Mouse (Mus musculus) CH12.LX (cell line): ENCODE data around the gene Son. TPM values are rescaled to one million over a fixed set of nuclear protein-coding genes. Genes with fewer than 3 reads are reported as not detected.

Experiments
- DNase-seq: peaks from one replicate; pipeline ENCODE4 v3.0.0-alpha.2; 2013; ENCODE audit errors: extremely low read depth
- H3K27ac ChIP-seq: 2 replicates; pipeline ENCODE4 v1.5.1; 2012; ENCODE audit warnings: low read depth, mild to moderate bottlenecking, control low read depth, moderate library complexity; ENCODE audit not compliant: insufficient read depth
- H3K27me3 ChIP-seq: replicated peaks from 2 replicates; pipeline ENCODE3; 2012; ENCODE audit warnings: inconsistent platforms
- H3K36me3 ChIP-seq, 2 experiments: replicated peaks in 1 of 2; 2 replicates each; pipeline versions ENCODE3 to v1.6.1; 2012; ENCODE audit warnings: inconsistent platforms in 1 of 2, low read length in 1 of 2, mild to moderate bottlenecking in 1 of 2, mixed read lengths in 1 of 2, moderate library complexity in 1 of 2; ENCODE audit not compliant: control insufficient read depth in 1 of 2, insufficient read depth in 1 of 2
- H3K4me1 ChIP-seq, 2 experiments: 2 replicates each; pipeline ENCODE4 v1.6.1; 2012; ENCODE audit warnings: inconsistent platforms in 1 of 2, moderate library complexity in 1 of 2; ENCODE audit not compliant: insufficient read depth in 2 of 2, control insufficient read depth in 1 of 2
- H3K4me2 ChIP-seq: 2 replicates; pipeline ENCODE4 v1.6.1; 2012; ENCODE audit warnings: low read depth, mild to moderate bottlenecking, control low read depth; ENCODE audit not compliant: poor library complexity, insufficient read depth, severe bottlenecking
- H3K4me3 ChIP-seq, 3 experiments: fragments of 150-350 bp in 1 of 3; sonication (generic) in 1 of 3; replicated peaks in 1 of 3; 2 replicates each; pipeline versions ENCODE3 to v1.5.1; 2011 to 2012; ENCODE audit warnings: low read depth in 2 of 3, low read length in 2 of 3, mild to moderate bottlenecking in 2 of 3, moderate library complexity in 2 of 3, control low read depth in 1 of 3, improper control_type of control experiment in 1 of 3, inconsistent platforms in 1 of 3, mixed read lengths in 1 of 3; ENCODE audit not compliant: poor library complexity in 1 of 3
- H3K79me2 ChIP-seq: replicated peaks from 2 replicates; pipeline ENCODE4 v1.6.1; 2012; ENCODE audit warnings: mild to moderate bottlenecking, moderate library complexity; ENCODE audit not compliant: control insufficient read depth, poor library complexity, insufficient read depth, severe bottlenecking; ENCODE audit errors: extremely low read depth
- H3K9ac ChIP-seq: 2 replicates; pipeline ENCODE4 v1.6.1; 2012; ENCODE audit warnings: low read depth, mild to moderate bottlenecking, control low read depth, moderate library complexity; ENCODE audit not compliant: insufficient read depth
- H3K9me3 ChIP-seq: replicated peaks from 2 replicates; pipeline ENCODE3; 2012; ENCODE audit warnings: low read length, inconsistent platforms, mixed read lengths
- BHLHE40 ChIP-seq: IDR thresholded peaks from 2 replicates; pipeline ENCODE4 v1.6.1; 2011; ENCODE audit warnings: mild to moderate bottlenecking, low read depth, low read length, improper control_type of control experiment
- CHD1 ChIP-seq: IDR thresholded peaks from 2 replicates; pipeline ENCODE4 v1.6.1; 2012; ENCODE audit warnings: low read depth, low read length, improper control_type of control experiment, inconsistent platforms
- CHD2 ChIP-seq: IDR thresholded peaks from 2 replicates; pipeline ENCODE4 v1.6.1; 2011; ENCODE audit warnings: low read length, improper control_type of control experiment
- CTCF ChIP-seq, 2 experiments: IDR thresholded peaks in 1 of 2; conservative IDR thresholded peaks in 1 of 2; 2 replicates each; pipeline ENCODE4 v1.5.1; 2011 to 2012; ENCODE audit warnings: low read depth in 2 of 2, low read length in 2 of 2, improper control_type of control experiment in 1 of 2, inconsistent platforms in 1 of 2, mild to moderate bottlenecking in 1 of 2, moderate library complexity in 1 of 2
- E2F4 ChIP-seq: IDR thresholded peaks from 2 replicates; pipeline ENCODE4 v1.6.1; 2011; ENCODE audit warnings: low read depth, low read length, improper control_type of control experiment; ENCODE audit not compliant: insufficient replicate concordance
- ELF1 ChIP-seq: IDR thresholded peaks from 2 replicates; pipeline ENCODE4 v1.6.1; 2014; ENCODE audit warnings: low read depth, mild to moderate bottlenecking, inconsistent platforms, low read length, improper control_type of control experiment
- EP300 ChIP-seq: IDR thresholded peaks from 2 replicates; pipeline ENCODE4 v1.6.1; 2011; ENCODE audit warnings: low read length, improper control_type of control experiment
- ETS1 ChIP-seq: conservative IDR thresholded peaks from 2 replicates; pipeline ENCODE4 v1.6.1; 2012; ENCODE audit warnings: low read depth, mild to moderate bottlenecking, inconsistent platforms, low read length, improper control_type of control experiment, moderate library complexity
- GABPA ChIP-seq: IDR thresholded peaks from 2 replicates; pipeline ENCODE4 v1.6.1; 2012; ENCODE audit warnings: low read depth, low read length, improper control_type of control experiment, inconsistent platforms; ENCODE audit not compliant: insufficient replicate concordance
- HCFC1 ChIP-seq: IDR thresholded peaks from 2 replicates; pipeline ENCODE4 v1.6.1; 2012; ENCODE audit warnings: low read depth, mild to moderate bottlenecking, inconsistent platforms, low read length, improper control_type of control experiment
- IRF4 ChIP-seq: IDR thresholded peaks from 2 replicates; pipeline ENCODE4 v1.6.1; 2014; ENCODE audit warnings: low read depth, mild to moderate bottlenecking, inconsistent platforms, low read length, improper control_type of control experiment
- JUN ChIP-seq: IDR thresholded peaks from 2 replicates; pipeline ENCODE4 v1.6.1; 2011; ENCODE audit warnings: low read depth, mild to moderate bottlenecking, low read length, improper control_type of control experiment, moderate library complexity; ENCODE audit not compliant: insufficient read depth
- JUND ChIP-seq: conservative IDR thresholded peaks from 2 replicates; pipeline ENCODE4 v1.6.1; 2011; ENCODE audit warnings: low read depth, low read length, improper control_type of control experiment
- KAT2A ChIP-seq: IDR thresholded peaks from 2 replicates; pipeline ENCODE4 v1.6.1; 2012; ENCODE audit warnings: low read length, improper control_type of control experiment, inconsistent platforms; ENCODE audit not compliant: insufficient replicate concordance
- MAFK ChIP-seq: IDR thresholded peaks from 2 replicates; pipeline ENCODE4 v1.6.1; 2011; ENCODE audit warnings: low read length, improper control_type of control experiment; ENCODE audit not compliant: insufficient replicate concordance
- MAX ChIP-seq: IDR thresholded peaks from 2 replicates; pipeline ENCODE4 v1.6.1; 2011; ENCODE audit warnings: low read length, improper control_type of control experiment
- MAZ ChIP-seq: IDR thresholded peaks from 2 replicates; pipeline ENCODE4 v1.6.1; 2012; ENCODE audit warnings: low read depth, mild to moderate bottlenecking, inconsistent platforms, low read length, improper control_type of control experiment, moderate library complexity
- MEF2A ChIP-seq: IDR thresholded peaks from 2 replicates; pipeline ENCODE4 v1.6.1; 2014; ENCODE audit warnings: low read depth, mild to moderate bottlenecking, inconsistent platforms, low read length, improper control_type of control experiment, borderline replicate concordance
- MXI1 ChIP-seq: IDR thresholded peaks from 2 replicates; pipeline ENCODE4 v1.6.1; 2011; ENCODE audit warnings: mild to moderate bottlenecking, low read depth, low read length, improper control_type of control experiment
- MYC ChIP-seq: IDR thresholded peaks from 2 replicates; pipeline ENCODE4 v1.6.1; 2011; ENCODE audit warnings: low read depth, mild to moderate bottlenecking, improper control_type of control experiment, low read length
- NELFE ChIP-seq: IDR thresholded peaks from 2 replicates; pipeline ENCODE4 v1.6.1; 2011; ENCODE audit warnings: low read depth, low read length, improper control_type of control experiment
- NRF1 ChIP-seq: IDR thresholded peaks from 2 replicates; pipeline ENCODE4 v1.6.1; 2014; ENCODE audit warnings: low read depth, mild to moderate bottlenecking, inconsistent platforms, low read length, improper control_type of control experiment, moderate library complexity
- PAX5 ChIP-seq: IDR thresholded peaks from 2 replicates; pipeline ENCODE4 v1.6.1; 2012; ENCODE audit warnings: low read length, inconsistent platforms, mixed read lengths
- POLR2A ChIP-seq: IDR thresholded peaks from 2 replicates; pipeline ENCODE4 v1.6.1; 2011; ENCODE audit warnings: low read depth, mild to moderate bottlenecking, improper control_type of control experiment, low read length
- POLR2AphosphoS2 ChIP-seq: IDR thresholded peaks from 2 replicates; pipeline ENCODE4 v1.6.1; 2011; ENCODE audit warnings: low read depth, low read length, improper control_type of control experiment
- RAD21 ChIP-seq: IDR thresholded peaks from 2 replicates; pipeline ENCODE4 v1.6.1; 2011; ENCODE audit warnings: low read depth, mild to moderate bottlenecking, low read length, improper control_type of control experiment, moderate library complexity
- SIN3A ChIP-seq: IDR thresholded peaks from 2 replicates; pipeline ENCODE4 v1.6.1; 2012; ENCODE audit warnings: low read length, improper control_type of control experiment, inconsistent platforms
- SMC3 ChIP-seq: IDR thresholded peaks from 2 replicates; pipeline ENCODE4 v1.6.1; 2011; ENCODE audit warnings: low read depth, low read length, improper control_type of control experiment
- TBP ChIP-seq: conservative IDR thresholded peaks from 2 replicates; pipeline ENCODE4 v1.6.1; 2011; ENCODE audit warnings: low read depth, low read length, improper control_type of control experiment
- TCF12 ChIP-seq: IDR thresholded peaks from 2 replicates; pipeline ENCODE4 v1.6.1; 2014; ENCODE audit warnings: low read depth, mild to moderate bottlenecking, inconsistent platforms, low read length, improper control_type of control experiment
- UBTF ChIP-seq: IDR thresholded peaks from 2 replicates; pipeline ENCODE4 v1.6.1; 2012; ENCODE audit warnings: low read depth, mild to moderate bottlenecking, inconsistent platforms, low read length, improper control_type of control experiment, moderate library complexity
- USF1 ChIP-seq: IDR thresholded peaks from 2 replicates; pipeline ENCODE4 v1.6.1; 2014; ENCODE audit warnings: low read depth, mild to moderate bottlenecking, inconsistent platforms, low read length, improper control_type of control experiment
- USF2 ChIP-seq: conservative IDR thresholded peaks from 2 replicates; pipeline ENCODE4 v1.6.1; 2011; ENCODE audit warnings: low read depth, low read length, improper control_type of control experiment
- ZC3H11A ChIP-seq: IDR thresholded peaks from 2 replicates; pipeline ENCODE4 v1.6.1; 2012; ENCODE audit warnings: low read depth, mild to moderate bottlenecking, inconsistent platforms, low read length, improper control_type of control experiment
- ZKSCAN1 ChIP-seq: IDR thresholded peaks from 2 replicates; pipeline ENCODE4 v1.6.1; 2012; ENCODE audit warnings: low read depth, inconsistent platforms, low read length, improper control_type of control experiment, borderline replicate concordance
- ZMIZ1 ChIP-seq: IDR thresholded peaks from 2 replicates; pipeline ENCODE4 v1.6.1; 2012; ENCODE audit warnings: low read depth, mild to moderate bottlenecking, inconsistent platforms, low read length, improper control_type of control experiment
- ZNF384 ChIP-seq: IDR thresholded peaks from 2 replicates; pipeline ENCODE4 v1.6.1; 2012; ENCODE audit warnings: low read depth, low read length, improper control_type of control experiment, inconsistent platforms
- dilution Hi-C: fragments of 300-500 bp; cut with MboI; formaldehyde crosslinking; loops from 2 replicates; pipeline ENCODE4 v1.14.3; 2020; ENCODE audit warnings: low sequenced_read_pairs; ENCODE audit not compliant: extremely low pct_unique_long_range_greater_than_20kb, extremely low pct_ligation_motif_present
- in situ Hi-C: fragments of 300-500 bp; cut with MboI; formaldehyde crosslinking; loops from 3 replicates; pipeline ENCODE4 v1.14.3; 2019; ENCODE audit warnings: low sequenced_read_pairs, low pct_ligation_motif_present, low pct_unique_long_range_greater_than_20kb, mixed read lengths
- polyA plus RNA-seq: library from polyadenylated mRNA; unstranded; fragments of >175 nt; gene quantifications from 2 replicates; pipeline ENCODE4 v1.2.1, GENCODE M21; 2012; ENCODE audit warnings: low read depth; ENCODE audit not compliant: insufficient read length
- total RNA-seq, 2 experiments: library from RNA; depleted of rRNA; stranded (reverse); fragments of 300-350 nt in 1 of 2; fragments of >200 nt in 1 of 2; gene quantifications; 2 replicates each; pipeline ENCODE4 v1.2.3; 2012 to 2014

Gene Son
- total and polyA plus RNA-seq, 3 experiments = 126 to 271 (median 206) TPM

GRCm38 (mm10) chr16:91728123-91729065, 81.1 kb downstream of the Son start, which contains the start of gene Cryzl1:
Cryzl1 (minus strand) TSS chr16:91728975.
- peak within 1 kb of the TSS; percentile 80 for H3K9ac ChIP-seq
- peak within 1 kb of the TSS; percentile 65 to 95 (median 75) for H3K4me3 ChIP-seq
- peaks cover 11 to 63% of the 10 kb centered on the region in 2 experiments for H3K4me1 ChIP-seq
- dilution Hi-C loops (no loop called here), in situ Hi-C loops (loop anchor here (5.0 kb wide), 1 partner anchor 189 kb away; no protein-coding TSS in a partner anchor)
- H3K27me3 ChIP-seq = peaks cover 10% of the 10 kb centered on the region
- peaks cover 21 to 37% of the 10 kb centered on the region in 2 experiments for H3K36me3 ChIP-seq
- H3K4me2 ChIP-seq = peak within 1 kb of the TSS; percentile 85
- H3K9me3 ChIP-seq = no peaks in the 10 kb centered on the region
- DNase-seq = peak; percentile 100
- peaks cover 74% of the 10 kb centered on the region for H3K79me2 ChIP-seq
- peak within 1 kb of the TSS; percentile 65 for H3K27ac ChIP-seq
- no peak; the same call in 1 of the 2 replicates for TF ChIP-seq CHD1
- TF ChIP-seq HCFC1 = peak; percentile 96
- TF ChIP-seq TCF12 = peak; percentile 85
- no peak for TF ChIP-seq PAX5
- no peak for TF ChIP-seq MAFK
- TF ChIP-seq USF1 = no peak
- peak; percentile 92 for TF ChIP-seq SIN3A
- TF ChIP-seq ZNF384 = no peak
- TF ChIP-seq USF2 = no peak
- TF ChIP-seq BHLHE40 = no peak; the same call in 1 of the 2 replicates
- peak; percentile 97 for TF ChIP-seq ELF1
- TF ChIP-seq GABPA = peak; percentile 45; the same call in 1 of the 2 replicates
- TF ChIP-seq JUN = no peak
- 0 out of 2 replicates have a peak, but pooled peaks have one; percentile 45 for TF ChIP-seq E2F4
- TF ChIP-seq IRF4 = peak; percentile 68; the same call in 1 of the 2 replicates
- no peak for TF ChIP-seq ZC3H11A
- TF ChIP-seq KAT2A = peak; percentile 86; the same call in 1 of the 2 replicates
- TF ChIP-seq ETS1 = no peak; the same call in 1 of the 2 replicates
- no peak for TF ChIP-seq CTCF (conservative IDR thresholded peaks at IDR 0.05 in 1 of 2, IDR thresholded peaks at IDR 0.05 in 1 of 2; ENCODE audit: low read depth in 2 of 2, low read length in 2 of 2)
- peak; percentile 65; the same call in 1 of the 2 replicates for TF ChIP-seq MAX
- peak; percentile 64; the same call in 1 of the 2 replicates for TF ChIP-seq TBP
- TF ChIP-seq MXI1 = peak; percentile 92
- TF ChIP-seq MAZ = no peak
- TF ChIP-seq RAD21 = no peak
- TF ChIP-seq POLR2AphosphoS2 = peak; percentile 83; the same call in 1 of the 2 replicates
- peak; percentile 77 for TF ChIP-seq POLR2A
- TF ChIP-seq ZMIZ1 = peak; percentile 50; the same call in 1 of the 2 replicates
- TF ChIP-seq NELFE = peak; percentile 56
- no peak for TF ChIP-seq SMC3
- no peak for TF ChIP-seq ZKSCAN1
- peak; percentile 62 for TF ChIP-seq NRF1
- TF ChIP-seq UBTF = 0 out of 2 replicates have a peak, but pooled peaks have one; percentile 16
- no peak for TF ChIP-seq EP300
- TF ChIP-seq MEF2A = 0 out of 2 replicates have a peak, but pooled peaks have one; percentile 59
- no peak for TF ChIP-seq JUND
- peak; percentile 50 for TF ChIP-seq MYC
- TF ChIP-seq CHD2 = peak; percentile 43; the same call in 1 of the 2 replicates
